Mouse (Mus musculus) small intestine, adult 2 months (tissue): ENCODE results near the gene Trpv6. TPM values are rescaled to one million over a fixed set of nuclear protein-coding genes. Genes with fewer than 3 reads are reported as not detected.

Experiments
- H3K27ac ChIP-seq: fragments of 200-500 bp; 2 replicates; pipeline ENCODE4 v1.5.1; 2012; ENCODE audit warnings: low read depth, low read length, control low read depth, inconsistent platforms; ENCODE audit not compliant: insufficient read depth
- H3K27me3 ChIP-seq: fragments of 200-500 bp; 2 replicates; pipeline ENCODE4 v1.6.1; 2012; ENCODE audit warnings: mild to moderate bottlenecking, moderate library complexity, low read length, inconsistent platforms; ENCODE audit not compliant: control insufficient read depth, insufficient read depth
- H3K36me3 ChIP-seq: fragments of 200-500 bp; 2 replicates; pipeline ENCODE4 v1.6.1; 2012; ENCODE audit warnings: mild to moderate bottlenecking, low read length, control low read depth, inconsistent platforms; ENCODE audit not compliant: control insufficient read depth, insufficient read depth
- H3K4me1 ChIP-seq: fragments of 200-500 bp; 2 replicates; pipeline ENCODE4 v1.6.1; 2012; ENCODE audit warnings: low read length, inconsistent platforms, mixed read lengths; ENCODE audit not compliant: control insufficient read depth, insufficient read depth, insufficient read length
- H3K4me3 ChIP-seq: fragments of 200-500 bp; 2 replicates; pipeline ENCODE4 v1.5.1; 2012; ENCODE audit warnings: low read depth, mild to moderate bottlenecking, control low read depth, inconsistent platforms, low read length, moderate library complexity
- CTCF ChIP-seq: fragments of 200-500 bp; IDR thresholded peaks from 2 replicates; pipeline ENCODE4 v1.5.1; 2012; ENCODE audit warnings: low read depth, mild to moderate bottlenecking, control low read depth, inconsistent platforms, low read length, moderate library complexity, mixed read lengths; ENCODE audit not compliant: insufficient replicate concordance, insufficient read length; ENCODE audit errors: extremely low read depth
- POLR2A ChIP-seq: fragments of 200-500 bp; IDR thresholded peaks from 2 replicates; pipeline ENCODE4 v1.6.1; 2012; ENCODE audit warnings: low read depth, mild to moderate bottlenecking, control low read depth, inconsistent platforms, low read length, moderate library complexity
- WGBS: fragments of 180-500 bp; shearing (Covaris S2); methylation state at CpG from one replicate; pipeline ENCODE4 v1.1.7; 2018; 5-methylcytosine and 5-hydroxymethylcytosine counted together
- polyA plus RNA-seq: library from polyadenylated mRNA; depleted of rRNA; stranded (reverse); fragments of >200 nt; gene quantifications from 2 replicates; pipeline ENCODE4 v1.2.3, GENCODE M21; 2012

Trpv6 gene
- polyA plus RNA-seq, 1 experiment: 0.08 TPM

DNA sequence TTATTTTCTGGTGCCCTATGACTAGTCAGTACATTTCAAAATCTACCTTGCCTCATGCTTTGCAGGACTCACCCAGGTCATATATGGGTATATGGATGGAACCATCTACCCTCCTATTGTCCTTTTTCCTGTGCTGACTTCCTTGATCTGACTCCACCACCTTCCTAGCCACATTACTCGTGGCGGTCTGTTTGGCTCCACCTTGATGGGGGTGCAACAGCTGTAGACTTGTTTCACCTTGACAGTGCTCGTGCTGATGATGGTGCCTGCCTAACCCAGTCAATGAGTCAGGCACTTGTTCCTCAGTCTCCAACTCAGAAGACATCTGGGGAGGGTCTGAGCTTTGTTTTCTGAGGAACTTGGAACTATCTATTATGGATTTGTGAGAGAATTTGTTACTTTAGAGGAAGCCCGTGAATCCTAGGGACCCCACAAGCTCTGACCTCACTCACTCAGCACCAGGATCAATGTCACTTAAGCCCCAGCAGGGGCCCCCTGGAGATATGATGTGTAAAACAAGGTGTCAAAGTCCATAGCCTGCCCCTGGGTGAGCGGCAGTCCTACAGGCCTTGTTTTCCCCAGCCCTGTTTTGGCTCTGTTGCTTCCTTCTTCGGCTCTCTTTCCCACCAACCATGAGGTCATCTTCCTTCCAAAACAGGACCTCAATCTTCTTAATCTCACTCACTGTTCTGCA lies 5.1 kb upstream of the Trpv6 start:
- Histone ChIP-seq H3K4me3 (no peak overlapping the region), H3K27me3 (no peaks in the 10 kb centered on the region), H3K36me3 (no peaks in the 10 kb centered on the region), H3K4me1 (no peaks in the 10 kb centered on the region), H3K27ac (no peak overlapping the region)
- 47% methylated on average over 6 of the region's 6 CpGs for WGBS
- no peak for TF ChIP-seq CTCF
- TF ChIP-seq POLR2A: no peak

DNA sequence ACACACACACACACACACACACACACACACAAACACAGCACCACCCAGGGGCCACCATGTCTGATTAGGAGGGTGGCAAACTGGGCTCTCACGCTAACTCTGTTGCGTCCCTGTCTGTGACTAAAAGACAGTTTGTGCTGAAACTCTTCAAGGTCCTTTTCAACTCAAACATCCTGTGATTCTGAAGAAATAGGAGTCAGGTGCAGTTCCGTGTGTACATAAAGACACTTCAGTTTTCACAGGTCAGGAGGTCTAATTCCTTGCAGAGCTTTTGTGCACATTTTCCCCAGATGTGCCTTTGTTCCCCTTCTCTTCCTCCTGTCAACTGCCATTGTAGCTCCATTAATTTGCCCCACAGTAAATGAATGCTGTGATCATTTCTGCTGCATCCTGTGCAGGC lies 4.2 kb upstream of the Trpv6 start:
- no peaks in the 10 kb centered on the region for H3K36me3 ChIP-seq
- H3K4me1 ChIP-seq: no peaks in the 10 kb centered on the region
- H3K4me3 ChIP-seq: no peak overlapping the region
- no peak for TF ChIP-seq POLR2A
- no peak for TF ChIP-seq CTCF
- no peaks in the 10 kb centered on the region for H3K27me3 ChIP-seq
- 75% methylated on average over 3 of the region's 3 CpGs for WGBS
- H3K27ac ChIP-seq: no peak overlapping the region

DNA sequence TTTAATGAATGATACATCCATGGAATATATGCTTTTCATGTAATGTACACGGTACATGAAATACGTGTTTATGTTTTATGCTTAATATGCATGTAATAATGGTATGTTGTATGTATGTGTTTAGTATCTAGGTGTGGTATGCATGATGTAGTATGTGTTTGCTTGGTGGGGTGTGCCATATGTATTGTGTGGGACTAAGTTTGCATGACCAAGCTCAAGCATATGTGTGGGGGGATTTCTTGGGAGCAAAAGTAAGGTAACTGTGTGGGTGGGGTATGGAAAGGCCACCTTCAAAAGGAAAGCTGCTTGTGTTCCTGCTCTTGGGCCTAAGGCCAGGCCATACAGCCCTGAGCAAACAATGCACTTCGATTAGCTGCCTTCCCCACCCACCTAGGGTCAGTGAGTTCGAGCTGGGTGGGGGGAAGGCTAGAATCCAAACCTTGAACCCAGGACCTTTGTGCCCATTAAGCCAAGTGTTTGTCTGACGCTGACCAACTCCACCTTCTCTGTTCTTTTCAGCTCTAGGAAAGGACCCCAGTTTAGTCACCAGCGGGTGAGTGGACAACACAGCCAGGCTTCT lies 1.8 kb upstream of the Trpv6 start:
- H3K27ac ChIP-seq: no peak overlapping the region
- TF ChIP-seq POLR2A: no peak
- TF ChIP-seq CTCF: no peak
- no peaks in the 10 kb centered on the region for H3K36me3 ChIP-seq
- H3K27me3 ChIP-seq: no peaks in the 10 kb centered on the region
- WGBS: 52% methylated on average over 6 of the region's 6 CpGs
- no peaks in the 10 kb centered on the region for H3K4me1 ChIP-seq
- H3K4me3 ChIP-seq: no peak overlapping the region

DNA sequence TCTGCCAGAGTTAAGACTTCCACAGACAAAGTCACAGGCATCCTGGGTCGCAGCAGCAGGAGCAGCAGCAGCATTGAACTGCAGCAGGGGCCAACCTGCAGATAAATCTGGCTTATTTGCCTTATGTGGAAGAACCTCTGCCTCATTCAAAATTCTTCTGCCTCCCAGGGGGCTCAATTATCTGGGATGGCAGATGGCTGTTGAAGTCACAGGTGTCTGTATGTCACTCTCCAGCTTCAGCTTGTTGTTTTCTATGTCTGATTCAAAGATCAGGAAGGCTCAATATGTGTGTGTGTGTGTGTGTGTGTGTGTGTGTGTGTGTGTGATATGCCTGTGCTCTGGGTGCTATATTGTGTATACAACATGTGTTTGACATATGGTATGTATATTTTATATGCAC lies 1.2 kb upstream of the Trpv6 start:
- Histone ChIP-seq H3K27ac (no peak overlapping the region), H3K36me3 (no peaks in the 10 kb centered on the region), H3K4me3 (no peak overlapping the region), H3K27me3 (no peaks in the 10 kb centered on the region), H3K4me1 (no peaks in the 10 kb centered on the region)
- WGBS: 60% methylated on average over 1 of the region's 1 CpGs
- TF ChIP-seq CTCF (no peak), POLR2A (no peak)

DNA sequence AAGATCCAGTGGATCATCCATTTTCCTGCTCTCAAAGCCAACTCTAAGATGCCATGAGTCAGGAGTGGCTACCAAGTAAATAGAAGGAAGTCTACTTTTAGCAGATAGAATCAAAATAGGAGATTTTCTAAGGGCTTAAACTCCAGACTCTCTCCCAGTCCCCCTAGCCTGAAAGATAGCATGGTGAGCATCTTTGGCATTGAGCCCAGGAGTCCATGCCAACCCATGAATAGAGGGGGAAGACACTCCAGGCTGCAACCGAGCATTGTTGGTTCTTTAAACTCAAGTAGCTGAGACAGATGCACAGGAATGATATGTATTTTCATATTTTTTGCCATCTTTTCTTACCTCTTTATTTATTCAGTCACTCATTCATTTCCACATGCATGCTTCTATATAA lies 994 bp downstream of the Trpv6 start:
- no peaks in the 10 kb centered on the region for H3K36me3 ChIP-seq
- TF ChIP-seq POLR2A (no peak), CTCF (no peak)
- no peak overlapping the region for H3K4me3 ChIP-seq
- no peaks in the 10 kb centered on the region for H3K27me3 ChIP-seq
- WGBS: 45% methylated on average over 1 of the region's 1 CpGs
- no peak overlapping the region for H3K27ac ChIP-seq
- no peaks in the 10 kb centered on the region for H3K4me1 ChIP-seq

DNA sequence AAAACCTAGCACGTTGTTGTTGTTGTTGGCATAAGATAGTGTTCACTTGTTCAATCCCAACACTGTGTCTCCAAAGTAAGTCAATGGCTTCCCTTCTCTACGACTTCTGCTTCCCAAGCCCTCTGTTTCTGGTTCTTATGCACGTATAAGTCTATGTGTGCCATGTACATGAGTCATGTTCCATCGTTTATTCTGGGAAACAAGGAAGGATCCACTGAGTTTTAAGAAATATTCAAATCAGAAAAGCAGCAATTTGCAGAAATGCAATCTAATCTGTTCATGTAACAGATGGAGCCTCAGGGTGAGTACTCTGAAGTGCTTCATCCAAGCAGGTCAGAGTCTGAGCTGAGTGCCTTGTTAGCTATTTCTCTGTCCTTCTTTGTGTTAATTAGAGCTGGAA lies 4.7 kb downstream of the Trpv6 start:
- H3K36me3 ChIP-seq: no peaks in the 10 kb centered on the region
- no peak overlapping the region for H3K27ac ChIP-seq
- H3K4me3 ChIP-seq: no peak overlapping the region
- no peak for TF ChIP-seq CTCF
- no peak for TF ChIP-seq POLR2A
- WGBS: 85% methylated on average over 4 of the region's 4 CpGs
- no peaks in the 10 kb centered on the region for H3K27me3 ChIP-seq
- no peaks in the 10 kb centered on the region for H3K4me1 ChIP-seq

DNA sequence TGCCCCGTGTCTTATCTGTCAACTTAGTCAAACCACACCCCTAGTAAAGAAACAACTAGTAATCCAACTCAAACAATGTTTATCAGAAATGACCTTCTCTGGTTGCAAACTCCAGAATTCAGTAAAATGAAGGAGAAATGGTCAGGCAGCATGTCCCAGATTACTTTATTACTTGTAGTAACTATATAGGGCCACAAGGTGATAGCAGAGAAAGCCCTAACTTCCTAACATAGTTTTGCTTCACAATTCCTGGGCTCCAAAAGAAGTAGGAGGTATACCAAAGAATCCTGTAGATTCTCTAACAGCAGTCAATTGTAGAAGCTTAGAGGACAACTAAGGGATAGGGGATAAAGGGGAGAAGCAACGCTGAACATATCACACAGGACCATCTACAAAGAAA lies 5.4 kb downstream of the Trpv6 start:
- H3K4me1 ChIP-seq: no peaks in the 10 kb centered on the region
- H3K27ac ChIP-seq: no peak overlapping the region
- no peak overlapping the region for H3K4me3 ChIP-seq
- WGBS: 37% methylated on average over 2 of the region's 2 CpGs
- TF ChIP-seq CTCF (no peak), POLR2A (no peak)
- H3K27me3 ChIP-seq: no peaks in the 10 kb centered on the region
- no peaks in the 10 kb centered on the region for H3K36me3 ChIP-seq
